Mouse (Mus musculus) brain, embryonic 14.5 days (tissue): ENCODE measurements around the gene Paqr9.

Experiments
- CTCF ChIP-seq: fragments of 200-500 bp; IDR thresholded peaks from 2 replicates; pipeline ENCODE4 v1.5.1; 2012; ENCODE audit warnings: inconsistent platforms, mild to moderate bottlenecking, moderate library complexity, borderline replicate concordance; ENCODE audit not compliant: insufficient read depth, insufficient read length; ENCODE audit errors: extremely low read depth
- POLR2A ChIP-seq: fragments of 200-500 bp; IDR thresholded peaks from 2 replicates; pipeline ENCODE4 v1.6.1; 2012; ENCODE audit warnings: mild to moderate bottlenecking, inconsistent platforms, borderline replicate concordance; ENCODE audit not compliant: poor library complexity, insufficient read depth, insufficient read length, severe bottlenecking; ENCODE audit errors: extremely low read depth

DNA sequence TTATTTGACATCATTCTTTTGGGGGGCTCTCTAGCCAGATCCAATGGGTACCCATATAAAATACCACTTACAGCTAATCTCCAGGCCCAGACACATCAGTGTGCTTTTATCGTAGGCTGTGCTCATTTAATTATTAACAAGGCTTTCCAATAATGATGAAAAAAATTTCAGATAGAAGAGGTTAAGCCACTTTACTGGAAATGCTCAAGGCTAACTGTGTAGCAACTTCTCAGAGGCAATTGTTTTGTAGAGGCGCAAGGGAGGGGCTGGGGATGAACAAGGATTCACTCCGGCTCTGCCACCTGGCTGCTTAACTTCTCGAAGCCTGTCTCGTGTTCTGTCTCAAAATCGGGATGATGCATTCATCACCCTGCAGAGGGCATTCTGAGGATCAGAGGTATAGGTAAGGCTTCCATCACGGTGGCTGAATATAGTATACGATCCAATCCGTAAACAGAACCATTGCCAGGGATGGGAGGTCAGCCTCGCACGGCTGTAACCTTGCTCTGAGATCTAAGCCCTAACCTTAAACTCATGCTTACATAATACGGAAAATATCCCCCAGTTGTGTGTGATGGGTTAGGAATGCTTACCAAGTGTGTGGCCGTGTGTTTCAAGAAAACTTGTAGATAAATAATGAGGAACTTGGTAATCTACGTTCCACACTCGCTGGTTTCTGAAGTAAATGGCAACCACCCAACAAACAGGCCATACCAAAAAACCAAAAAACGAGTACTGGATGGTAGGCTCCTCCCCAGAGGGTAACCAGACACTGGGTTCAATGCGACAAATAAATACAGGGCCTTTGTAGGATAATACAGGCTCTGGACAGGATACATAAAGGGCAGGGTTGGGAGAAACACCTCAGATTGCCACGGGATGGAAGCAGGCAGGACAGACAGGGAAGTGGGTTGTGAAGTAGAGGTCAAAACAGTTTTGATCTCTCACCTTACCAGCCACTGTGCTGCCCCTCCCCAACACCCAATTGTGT is 4.9 kb upstream of the Paqr9 start:
- TF ChIP-seq CTCF (no peak), POLR2A (no peak)
